Mouse (Mus musculus) neural tube, embryonic 11.5 days (tissue): ENCODE results near the gene Lmcd1. TPM values are rescaled to one million over a fixed set of nuclear protein-coding genes. Genes with fewer than 3 reads are reported as not detected.

Experiments
- ATAC-seq: fragments of 200-750 bp; cut with Nextera tagmentation; 2 replicates; pipeline ENCODE4 v1.8.0; 2017; ENCODE audit warnings: moderate number of reproducible peaks, mild to moderate bottlenecking, moderate TSS enrichment, moderate library complexity; ENCODE audit not compliant: insufficient read depth, low FRiP score, low TSS enrichment
- DNase-seq: peaks from one replicate; pipeline ENCODE4 v3.0.0-alpha.2; 2015; ENCODE audit warnings: low spot score
- H3K27ac ChIP-seq: fragments of 300-500 bp; sonication (generic); 2 replicates; pipeline ENCODE4 v1.5.1; 2014; ENCODE audit warnings: low read depth, mild to moderate bottlenecking, low read length
- H3K27me3 ChIP-seq: fragments of 300-500 bp; sonication (generic); 2 replicates; pipeline ENCODE4 v1.6.1; 2014; ENCODE audit warnings: mild to moderate bottlenecking, low read length, mixed read lengths; ENCODE audit not compliant: control insufficient read depth, insufficient read depth
- H3K36me3 ChIP-seq: fragments of 300-500 bp; sonication (generic); 2 replicates; pipeline ENCODE4 v1.6.1; 2014; ENCODE audit warnings: mild to moderate bottlenecking, low read length, moderate library complexity, mixed read lengths; ENCODE audit not compliant: control insufficient read depth, insufficient read depth
- H3K4me1 ChIP-seq: fragments of 300-500 bp; sonication (generic); 2 replicates; pipeline ENCODE4 v1.6.1; 2014; ENCODE audit warnings: low read length, mixed read lengths; ENCODE audit not compliant: control insufficient read depth, insufficient read depth
- H3K4me2 ChIP-seq: fragments of 300-500 bp; sonication (generic); 2 replicates; pipeline ENCODE4 v1.6.1; 2014; ENCODE audit warnings: low read depth, mild to moderate bottlenecking, moderate library complexity
- H3K4me3 ChIP-seq: fragments of 300-500 bp; sonication (generic); 2 replicates; pipeline ENCODE4 v1.5.1; 2014; ENCODE audit warnings: low read depth, low read length
- H3K9ac ChIP-seq: fragments of 300-500 bp; sonication (generic); 2 replicates; pipeline ENCODE4 v1.6.1; 2014; ENCODE audit warnings: mild to moderate bottlenecking, low read length
- H3K9me3 ChIP-seq: fragments of 300-500 bp; sonication (generic); 2 replicates; pipeline ENCODE4 v1.6.1; 2016; ENCODE audit warnings: low read length; ENCODE audit not compliant: control insufficient read depth
- WGBS: fragments of 180-500 bp; shearing (Covaris S2); extraction: QIAGEN DNeasy Blood & Tissue Kit; methylation state at CpG from one replicate; pipeline ENCODE4 v1.1.7; 2014; 5-methylcytosine and 5-hydroxymethylcytosine counted together
- polyA plus RNA-seq: library from polyadenylated mRNA; unstranded; fragments of >200 nt; fragmentation: Nextera tagmentation; extraction: Ambion mirVana; gene quantifications from 2 replicates; pipeline ENCODE4 v1.2.1, GENCODE M21; 2014

Lmcd1 gene
- polyA plus RNA-seq, 1 experiment from 2014 or later = 6.9 TPM

GRCm38 (mm10) chr6:112295269-112295668, 21.7 kb downstream of the Lmcd1 start:
- no peak overlapping the region for H3K9ac ChIP-seq
- H3K9me3 ChIP-seq = no peaks in the 10 kb centered on the region
- no peaks in the 10 kb centered on the region for H3K27me3 ChIP-seq
- 77% methylated on average over 3 of the region's 3 CpGs for WGBS
- H3K36me3 ChIP-seq = no peaks in the 10 kb centered on the region
- no peak overlapping the region for H3K27ac ChIP-seq
- ATAC-seq (no peak), DNase-seq (no peak)
- no peak overlapping the region for H3K4me3 ChIP-seq
- no peak overlapping the region for H3K4me2 ChIP-seq
- H3K4me1 ChIP-seq = no peaks in the 10 kb centered on the region

DNA sequence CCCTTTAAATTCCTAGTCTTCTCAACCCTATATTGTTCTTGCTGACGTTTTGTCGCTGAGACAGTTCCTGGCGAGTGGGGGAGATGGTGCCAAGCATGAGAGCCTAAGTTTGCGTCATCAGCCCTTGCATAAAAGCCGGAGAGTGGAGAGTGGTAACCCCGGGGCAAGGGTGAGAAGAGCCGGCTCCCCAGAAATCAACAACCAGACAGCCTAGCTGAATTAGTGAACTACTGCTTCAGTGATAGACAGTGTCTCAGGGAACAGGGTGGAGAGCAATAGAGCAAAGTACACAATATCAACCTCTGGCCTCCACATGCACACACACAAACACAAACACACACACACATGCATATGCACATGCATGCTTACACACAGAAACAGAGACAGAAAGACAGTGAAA, 26.6 kb downstream of the Lmcd1 start:
- Histone ChIP-seq H3K27me3 (no peaks in the 10 kb centered on the region), H3K4me3 (no peak overlapping the region), H3K27ac (no peak overlapping the region), H3K36me3 (no peaks in the 10 kb centered on the region), H3K9me3 (no peaks in the 10 kb centered on the region), H3K9ac (no peak overlapping the region), H3K4me1 (no peaks in the 10 kb centered on the region), H3K4me2 (no peak overlapping the region)
- WGBS = 82% methylated on average over 7 of the region's 7 CpGs
- no peak for ATAC-seq
- no peak for DNase-seq

GRCm38 (mm10) chr6:112300633-112301032, 27.1 kb downstream of the Lmcd1 start:
- Histone ChIP-seq H3K27ac (no peak overlapping the region), H3K27me3 (no peaks in the 10 kb centered on the region), H3K9me3 (no peaks in the 10 kb centered on the region), H3K4me2 (no peak overlapping the region), H3K36me3 (no peaks in the 10 kb centered on the region), H3K4me3 (no peak overlapping the region), H3K9ac (no peak overlapping the region), H3K4me1 (no peaks in the 10 kb centered on the region)
- WGBS = 94% methylated on average over 1 of the region's 1 CpGs
- DNase-seq (no peak), ATAC-seq (no peak)

DNA sequence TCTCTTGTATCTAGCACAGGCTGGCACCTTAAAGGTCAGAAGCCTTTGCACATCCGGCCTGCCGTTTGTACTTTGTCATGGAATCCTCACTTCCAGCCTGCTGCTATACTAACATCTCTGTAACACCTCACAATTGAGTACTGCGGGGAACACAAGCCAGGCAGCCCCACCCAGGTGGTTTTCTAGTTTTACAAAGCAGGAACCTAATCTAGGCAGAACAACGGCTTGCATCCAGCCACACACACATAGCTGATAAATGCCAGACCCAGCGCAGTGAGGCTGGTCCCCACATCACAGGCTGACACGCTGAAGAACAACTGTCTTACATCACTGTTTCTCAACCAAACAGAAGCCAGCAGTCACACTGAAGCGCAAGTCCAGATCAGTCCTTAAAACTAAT, 28.7 kb downstream of the Lmcd1 start:
- DNase-seq = no peak

GRCm38 (mm10) chr6:112302814-112303383, 29.3 kb downstream of the Lmcd1 start:
- H3K4me3 ChIP-seq = no peak overlapping the region
- ATAC-seq (no peak), DNase-seq (no peak)
- H3K27me3 ChIP-seq = no peaks in the 10 kb centered on the region
- no peak overlapping the region for H3K27ac ChIP-seq
- H3K9ac ChIP-seq = no peak overlapping the region
- no peak overlapping the region for H3K4me2 ChIP-seq
- H3K4me1 ChIP-seq = no peaks in the 10 kb centered on the region
- no peaks in the 10 kb centered on the region for H3K9me3 ChIP-seq
- WGBS = 79% methylated on average over 9 of the region's 9 CpGs
- no peaks in the 10 kb centered on the region for H3K36me3 ChIP-seq

More for the DNA sequence above, 28.7 kb downstream of the Lmcd1 start:
- no peaks in the 10 kb centered on the region for H3K9me3 ChIP-seq
- no peak overlapping the region for H3K9ac ChIP-seq
- no peak overlapping the region for H3K27ac ChIP-seq
- H3K4me2 ChIP-seq = no peak overlapping the region
- no peak for ATAC-seq
- 70% methylated on average over 7 of the region's 7 CpGs for WGBS
- no peaks in the 10 kb centered on the region for H3K4me1 ChIP-seq
- no peaks in the 10 kb centered on the region for H3K27me3 ChIP-seq
- H3K36me3 ChIP-seq = no peaks in the 10 kb centered on the region
- no peak overlapping the region for H3K4me3 ChIP-seq

DNA sequence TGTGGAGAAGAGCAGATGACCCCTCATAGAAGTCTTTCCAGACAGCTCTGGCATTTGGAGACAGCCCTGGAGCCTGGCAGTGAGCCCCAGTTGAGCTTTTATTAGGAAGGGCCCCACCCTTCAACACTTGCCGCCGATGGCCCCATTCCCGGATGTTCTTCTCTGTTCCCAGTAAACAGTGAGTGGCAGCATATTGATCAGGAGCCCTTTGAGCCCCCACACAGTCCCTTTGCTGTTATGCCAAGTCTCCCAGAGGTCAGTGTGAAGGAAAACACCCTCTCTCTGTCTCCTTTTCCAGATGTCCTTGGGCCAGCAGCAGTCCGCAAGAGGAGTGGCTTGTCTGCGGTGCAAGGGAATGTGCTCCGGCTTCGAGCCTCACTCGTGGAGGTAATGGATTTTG, 31.2 kb downstream of the Lmcd1 start:
- no peak overlapping the region for H3K27ac ChIP-seq
- ATAC-seq (no peak), DNase-seq (no peak)

GRCm38 (mm10) chr6:112309330-112309938, 35.9 kb downstream of the Lmcd1 start:
- 67% methylated on average over 6 of the region's 6 CpGs for WGBS
- H3K36me3 ChIP-seq = no peaks in the 10 kb centered on the region
- H3K4me2 ChIP-seq = no peak overlapping the region
- H3K9ac ChIP-seq = no peak overlapping the region
- H3K9me3 ChIP-seq = no peaks in the 10 kb centered on the region
- H3K4me1 ChIP-seq = no peaks in the 10 kb centered on the region
- no peak overlapping the region for H3K4me3 ChIP-seq
- H3K27ac ChIP-seq = no peak overlapping the region
- no peak for ATAC-seq
- no peaks in the 10 kb centered on the region for H3K27me3 ChIP-seq
- no peak for DNase-seq

More for the DNA sequence above, 31.2 kb downstream of the Lmcd1 start:
- Histone ChIP-seq H3K9ac (no peak overlapping the region), H3K9me3 (no peaks in the 10 kb centered on the region), H3K36me3 (no peaks in the 10 kb centered on the region), H3K4me3 (no peak overlapping the region), H3K27me3 (no peaks in the 10 kb centered on the region), H3K4me1 (no peaks in the 10 kb centered on the region), H3K4me2 (no peak overlapping the region)
- WGBS = 55% methylated on average over 8 of the region's 8 CpGs

DNA sequence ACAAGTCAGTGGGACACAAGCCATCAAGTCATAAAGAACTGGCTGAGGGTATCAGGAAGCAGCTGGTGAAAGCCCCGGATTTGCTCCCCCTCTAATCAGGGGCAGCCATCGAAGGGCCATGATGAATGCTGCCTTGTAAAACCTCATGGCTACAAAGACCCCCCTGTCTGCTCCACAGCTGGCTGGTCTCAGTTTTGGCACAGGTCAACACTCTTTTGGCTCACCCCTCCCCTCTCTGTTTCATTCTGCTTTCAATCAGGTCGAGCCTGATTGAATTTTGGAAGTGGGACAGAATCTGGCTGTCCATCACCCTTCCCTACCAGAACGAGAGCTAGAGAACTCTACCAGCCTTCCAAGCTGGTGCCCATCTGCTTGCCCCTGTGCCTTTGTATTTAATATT, 37.8 kb downstream of the Lmcd1 start:
- H3K4me1 ChIP-seq = no peaks in the 10 kb centered on the region
- DNase-seq (no peak), ATAC-seq (no peak)
- 27% methylated on average over 4 of the region's 4 CpGs for WGBS
- no peaks in the 10 kb centered on the region for H3K9me3 ChIP-seq
- no peaks in the 10 kb centered on the region for H3K36me3 ChIP-seq
- no peak overlapping the region for H3K4me2 ChIP-seq
- H3K27me3 ChIP-seq = no peaks in the 10 kb centered on the region
- H3K9ac ChIP-seq = no peak overlapping the region
- H3K27ac ChIP-seq = no peak overlapping the region
- no peak overlapping the region for H3K4me3 ChIP-seq

DNA sequence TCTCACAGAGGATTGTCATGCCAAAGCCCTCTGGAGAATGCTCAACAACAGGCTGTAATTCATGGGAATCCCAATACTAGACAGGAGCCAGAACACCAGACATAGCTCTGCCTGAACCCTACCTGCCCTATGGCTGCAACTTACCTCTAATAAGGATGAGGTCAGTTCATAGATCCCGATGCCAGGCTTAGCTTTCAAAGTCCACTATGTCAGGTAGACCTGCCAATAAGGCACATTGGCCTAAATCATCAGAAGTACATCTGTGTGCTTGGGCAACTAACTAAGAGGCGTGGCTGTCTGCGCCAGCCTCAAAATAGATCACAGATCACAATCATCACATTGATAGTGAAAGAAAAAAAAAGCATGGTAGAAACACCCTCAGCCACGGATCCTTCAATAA, 45.9 kb downstream of the Lmcd1 start:
- no peak overlapping the region for H3K27ac ChIP-seq
- no peaks in the 10 kb centered on the region for H3K9me3 ChIP-seq
- H3K4me2 ChIP-seq = no peak overlapping the region
- no peaks in the 10 kb centered on the region for H3K36me3 ChIP-seq
- H3K4me3 ChIP-seq = no peak overlapping the region
- DNase-seq (no peak), ATAC-seq (no peak)
- 91% methylated on average over 4 of the region's 4 CpGs for WGBS
- no peaks in the 10 kb centered on the region for H3K4me1 ChIP-seq
- H3K27me3 ChIP-seq = no peaks in the 10 kb centered on the region
- no peak overlapping the region for H3K9ac ChIP-seq
